Mouse (Mus musculus): Measurements from ENCODE around the gene A930004D18Rik.

DNA sequence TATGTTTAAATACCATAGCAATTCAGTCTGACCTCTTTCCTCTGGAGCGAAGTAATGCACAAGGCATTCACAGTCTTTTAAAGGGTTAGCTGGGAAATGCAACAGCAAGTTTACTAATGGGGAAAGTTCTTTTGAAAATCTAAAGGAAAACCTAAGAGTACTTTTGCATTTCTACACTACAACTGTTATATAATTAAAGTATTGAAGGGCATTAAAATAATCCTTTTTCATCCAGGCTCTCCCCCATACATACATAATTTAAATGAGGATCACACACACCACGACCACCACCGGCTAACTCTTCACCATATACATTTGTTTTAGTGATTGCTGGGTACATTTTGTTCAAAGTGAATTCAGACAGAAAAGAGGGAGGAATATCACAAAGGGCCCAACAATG is 15.0 kb upstream of the A930004D18Rik start:
- TF ChIP-seq POLR2A (IDR thresholded peaks at IDR 0.05; ENCODE audit: borderline replicate concordance, low read depth, low read length) (no peak), CTCF (IDR thresholded peaks at IDR 0.05; ENCODE audit: low read depth, low read length) (no peak)
